Mouse (Mus musculus) adrenal gland, adult 10 weeks (tissue): Measurements from ENCODE around the gene Med13l. TPM values are rescaled to one million over a fixed set of nuclear protein-coding genes. Genes with fewer than 3 reads are reported as not detected.

Experiments
- polyA plus RNA-seq: library from polyadenylated mRNA; stranded (reverse); fragments of 350-450 nt; fragmentation: Illumina TruSeq; extraction: RNeasy Lipid Tissue Mini Kit (QIAGEN cat#74804); gene quantifications from one replicate; pipeline ENCODE4 v1.2.3, GENCODE M21; 2014; ENCODE audit warnings: low read depth, low replicate concordance

The Med13l gene
- polyA plus RNA-seq, result 11.6 TPM

GRCm38 (mm10) chr5:118560385-118561085 is at the start of gene Med13l:
Gene Med13l (plus strand): TSS chr5:118560679.

